Mouse (Mus musculus) kidney, adult 9 months (tissue): ENCODE results near the gene Olfr1089.

ENCODE experiments used
- DNase-seq: peaks from one replicate; pipeline ENCODE4 v3.0.0; 2022

The Olfr1089 gene

DNA sequence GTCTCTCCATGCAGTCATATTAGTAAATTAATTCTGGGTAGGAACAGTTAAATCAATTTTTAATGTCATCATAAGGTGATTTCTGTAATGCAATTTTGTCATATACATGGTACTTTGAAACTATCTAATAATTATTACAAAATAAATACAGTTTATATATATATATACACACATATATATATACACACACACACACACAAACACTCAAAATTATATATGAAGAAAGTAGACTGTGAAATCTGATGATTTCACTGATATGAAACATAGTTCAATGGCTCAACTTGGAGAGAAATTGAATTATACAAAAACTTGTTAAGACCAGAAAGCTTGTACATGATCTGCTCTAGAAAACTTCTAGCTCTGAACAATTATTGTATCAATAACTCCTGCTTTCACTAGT lies at the start of gene Olfr1089:
Olfr1089 (minus strand) TSS at position 101 of the 400 bp plus-strand sequence.
- DNase-seq = no peak

DNA sequence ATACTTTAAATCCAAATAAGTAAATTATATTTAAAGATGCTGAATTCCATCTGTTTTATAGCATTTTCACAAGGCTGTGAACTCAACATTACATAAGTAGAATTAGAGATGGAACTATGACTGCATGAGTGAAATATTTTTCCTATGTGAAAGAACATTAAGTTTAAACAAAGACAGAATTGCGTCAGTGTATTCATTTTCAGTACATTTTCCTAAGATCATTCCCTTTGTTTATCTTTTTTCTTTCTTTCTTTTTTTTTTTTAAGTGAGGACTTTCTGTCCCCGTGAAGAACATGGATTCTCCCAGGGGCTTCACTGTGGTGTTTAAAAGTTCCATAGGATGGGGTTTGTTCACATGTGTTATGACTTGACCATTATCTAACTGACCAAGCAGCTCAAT lies 48.7 kb upstream of the Olfr1089 start, which contains the start of gene Olfr1093:
Olfr1093 (plus strand) TSS at position 301 of the 400 bp plus-strand sequence.
- DNase-seq = no peak

DNA sequence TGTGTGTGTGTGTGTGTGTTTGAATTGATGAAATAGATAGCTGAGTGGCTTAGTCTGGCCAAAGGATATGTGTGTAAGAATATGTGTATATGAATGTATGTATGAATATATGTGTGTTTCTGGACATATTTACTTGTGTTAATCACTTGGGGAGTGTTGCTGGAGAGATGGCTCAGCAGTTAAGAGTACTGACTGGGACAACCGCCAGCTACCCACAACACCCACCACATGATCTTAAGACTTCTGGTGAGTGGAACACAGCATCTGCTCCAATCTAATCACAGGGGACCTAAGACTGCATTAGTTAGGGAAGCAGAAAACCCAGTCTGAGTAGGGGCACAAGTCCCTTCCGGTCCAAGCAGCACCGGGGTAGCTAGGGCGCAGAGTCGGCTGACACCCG lies 27.5 kb upstream of the Olfr1089 start:
- no peak for DNase-seq

DNA sequence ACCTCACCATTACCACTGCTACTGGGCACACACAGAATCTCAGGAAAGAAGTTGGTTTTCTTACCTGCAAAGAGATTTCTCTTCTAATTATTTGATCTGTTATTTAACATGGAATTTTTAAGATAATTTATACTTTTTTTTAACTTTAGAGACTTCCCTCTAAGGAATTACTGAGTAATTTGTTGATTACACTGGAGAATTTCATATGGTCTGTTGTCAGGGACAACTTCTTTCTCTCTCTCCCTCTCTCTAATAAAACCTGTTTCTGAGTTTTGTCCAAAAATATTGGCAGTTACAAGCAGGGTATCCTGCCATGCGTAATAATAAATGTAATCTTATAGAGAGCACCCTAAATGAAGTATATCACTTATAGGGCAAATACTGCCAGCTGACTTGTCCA lies 25.4 kb upstream of the Olfr1089 start, which contains the start of gene Olfr1090:
Olfr1090 (minus strand) TSS at position 101 of the 400 bp plus-strand sequence.
- DNase-seq = no peak

DNA sequence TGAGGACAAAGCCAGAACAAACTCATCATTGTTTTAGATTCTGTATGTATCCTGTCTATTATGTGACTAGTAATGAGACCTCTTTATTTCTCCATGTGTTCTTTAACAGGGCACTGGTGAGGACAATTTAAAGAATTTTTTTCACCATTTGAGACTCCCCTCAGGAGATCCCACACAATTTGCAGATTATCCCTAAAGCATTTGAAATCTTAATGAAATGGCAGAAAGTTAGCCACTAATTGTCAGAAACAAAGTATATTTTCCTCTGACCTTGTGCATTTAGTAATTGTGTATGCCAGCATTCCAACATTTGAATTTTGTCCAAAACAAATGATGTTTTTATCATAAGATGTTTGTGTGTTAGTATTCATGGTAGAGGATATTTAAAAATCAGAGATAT lies 35.2 kb downstream of the Olfr1089 start, which contains the start of gene Olfr1087:
Olfr1087 (minus strand) TSS at position 101 of the 400 bp plus-strand sequence.
- no peak for DNase-seq
